Mouse (Mus musculus): ENCODE results near the gene Gm4881. TPM values are rescaled to one million over a fixed set of nuclear protein-coding genes. Genes with fewer than 3 reads are reported as not detected.
"Not testable (repeated sequence)": the region's sequence is repeated elsewhere in the genome, so short reads cannot be mapped to it uniquely, and the experiment has no call there.

The Gm4881 gene
- total RNA-seq, 2 experiments from 2014 or later = not detected

- DNase-seq (ENCODE audit: low spot score in 2 of 2) = no peak
Observed at GRCm38 (mm10) chr7:24897959-24898358, 46.3 kb downstream of the Gm4881 start.

GRCm38 (mm10) chr7:24897224-24897623 is 47.1 kb downstream of the Gm4881 start, which contains the start of gene Cd79a:
Cd79a (plus strand) TSS chr7:24897381.
- DNase-seq (ENCODE audit: low spot score in 2 of 2) = no peak

GRCm38 (mm10) chr7:24896269-24896668 is 48.0 kb downstream of the Gm4881 start:
- DNase-seq (ENCODE audit: low spot score in 2 of 2) = no peak

GRCm38 (mm10) chr7:24895749-24896148 is 48.5 kb downstream of the Gm4881 start:
- not testable (repeated sequence) for DNase-seq (ENCODE audit: low spot score in 2 of 2)

- DNase-seq (ENCODE audit: low spot score in 2 of 2) = no peak
Observed at GRCm38 (mm10) chr7:24892125-24892583, 52.1 kb downstream of the Gm4881 start.

GRCm38 (mm10) chr7:24891241-24892124 is 52.8 kb downstream of the Gm4881 start:
- DNase-seq (ENCODE audit: low spot score in 2 of 2) = no peak

- DNase-seq (ENCODE audit: low spot score in 2 of 2) = peak; percentile 63 to 78
Observed at GRCm38 (mm10) chr7:24890281-24891216, 53.7 kb downstream of the Gm4881 start.

- no peak for DNase-seq (ENCODE audit: low spot score in 2 of 2)
Observed at GRCm38 (mm10) chr7:24889431-24890220, 54.7 kb downstream of the Gm4881 start.

- no peak for DNase-seq (ENCODE audit: low spot score in 2 of 2)
Observed at GRCm38 (mm10) chr7:24887096-24887495, 57.2 kb downstream of the Gm4881 start.

GRCm38 (mm10) chr7:24886308-24886633 is 58.0 kb downstream of the Gm4881 start:
- no peak for DNase-seq (ENCODE audit: low spot score in 2 of 2)

GRCm38 (mm10) chr7:24885468-24886307 is 58.6 kb downstream of the Gm4881 start:
- no peak for DNase-seq (ENCODE audit: low spot score in 2 of 2)

- peak in 1 of 2 experiments; percentile 28 for DNase-seq (ENCODE audit: low spot score in 2 of 2)
Observed at GRCm38 (mm10) chr7:24884693-24885291, 59.5 kb downstream of the Gm4881 start.

GRCm38 (mm10) chr7:24883896-24884692 is 60.2 kb downstream of the Gm4881 start, which contains the start of gene Rps19:
Rps19 (plus strand) TSS chr7:24884371.
- DNase-seq (ENCODE audit: low spot score in 2 of 2) = peak; percentile 97 to 98

GRCm38 (mm10) chr7:24882416-24883199 is 61.7 kb downstream of the Gm4881 start:
- no peak for DNase-seq (ENCODE audit: low spot score in 2 of 2)

GRCm38 (mm10) chr7:24879620-24880019 is 64.7 kb downstream of the Gm4881 start:
- no peak for DNase-seq (ENCODE audit: low spot score in 2 of 2)

- DNase-seq (ENCODE audit: low spot score in 2 of 2) = no peak
Observed at GRCm38 (mm10) chr7:24877588-24877987, 66.7 kb downstream of the Gm4881 start.

Data from layer of hippocampus, adult 18-20 months (tissue).